Mouse (Mus musculus) kidney, embryonic 15.5 days (tissue): ENCODE results near the gene Dennd1a. TPM values are rescaled to one million over a fixed set of nuclear protein-coding genes. Genes with fewer than 3 reads are reported as not detected.

Experiments used
- ATAC-seq: fragments of 200-750 bp; cut with Nextera tagmentation; replicated peaks from 2 replicates; pipeline ENCODE4 v1.8.0; 2017; ENCODE audit warnings: moderate TSS enrichment; ENCODE audit not compliant: low FRiP score
- H3K27ac ChIP-seq: fragments of 300-500 bp; sonication (generic); 2 replicates; pipeline ENCODE4 v1.5.1; 2015; ENCODE audit warnings: mild to moderate bottlenecking, inconsistent platforms
- H3K27me3 ChIP-seq: fragments of 300-500 bp; sonication (generic); 2 replicates; pipeline ENCODE4 v1.6.1; 2015; ENCODE audit warnings: inconsistent platforms
- H3K36me3 ChIP-seq: fragments of 300-500 bp; sonication (generic); 2 replicates; pipeline ENCODE4 v1.6.1; 2015; ENCODE audit warnings: inconsistent platforms
- H3K4me1 ChIP-seq: fragments of 300-500 bp; sonication (generic); 2 replicates; pipeline ENCODE4 v1.6.1; 2015; ENCODE audit warnings: inconsistent platforms
- H3K4me2 ChIP-seq: fragments of 300-500 bp; sonication (generic); 2 replicates; pipeline ENCODE4 v1.6.1; 2015; ENCODE audit warnings: moderate library complexity, mild to moderate bottlenecking, inconsistent platforms
- H3K4me3 ChIP-seq: fragments of 300-500 bp; sonication (generic); replicated peaks from 2 replicates; pipeline ENCODE4 v1.5.1; 2015; ENCODE audit warnings: mild to moderate bottlenecking, inconsistent platforms
- H3K9ac ChIP-seq: fragments of 300-500 bp; sonication (generic); 2 replicates; pipeline ENCODE4 v1.6.1; 2015; ENCODE audit warnings: mild to moderate bottlenecking, inconsistent platforms
- H3K9me3 ChIP-seq: fragments of 300-500 bp; sonication (generic); replicated peaks from 2 replicates; pipeline ENCODE4 v1.6.1; 2016; ENCODE audit warnings: inconsistent platforms
- WGBS: fragments of 180-500 bp; shearing (Covaris S2); methylation state at CpG from one replicate; pipeline ENCODE4 v1.1.7; 2015; ENCODE audit warnings: mixed read lengths; 5-methylcytosine and 5-hydroxymethylcytosine counted together
- polyA plus RNA-seq: library from polyadenylated mRNA; unstranded; fragments of >200 nt; fragmentation: Nextera tagmentation; extraction: Ambion mirVana; gene quantifications from 2 replicates; pipeline ENCODE4 v1.2.1, GENCODE M21; 2015

Gene Dennd1a
- polyA plus RNA-seq, 1 experiment from 2014 or later = 16.2 TPM

DNA sequence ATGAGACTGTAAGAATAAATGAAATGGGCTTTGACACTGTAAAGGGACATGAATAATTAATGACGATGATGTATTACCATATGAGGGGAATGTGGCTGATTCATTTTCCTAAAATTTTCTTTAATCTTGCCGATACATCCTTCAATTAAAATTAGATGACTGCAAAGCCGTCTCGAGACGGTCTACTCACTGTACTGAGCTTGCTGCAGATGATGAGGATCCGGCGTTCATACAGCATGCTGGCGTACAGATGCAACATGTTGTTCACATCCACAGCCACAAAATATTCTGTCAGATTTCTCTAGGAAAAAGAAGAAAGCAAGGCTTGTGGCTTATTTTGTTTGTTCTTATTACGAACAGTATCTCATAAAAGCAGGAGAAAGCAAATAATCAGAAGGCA, 266.0 kb downstream of the Dennd1a start:
- Histone ChIP-seq H3K9ac (no peak overlapping the region), H3K9me3 (no peaks in the 10 kb centered on the region), H3K27ac (no peak overlapping the region), H3K4me1 (no peaks in the 10 kb centered on the region), H3K27me3 (no peaks in the 10 kb centered on the region), H3K4me2 (no peak overlapping the region), H3K4me3 (no peak overlapping the region), H3K36me3 (no peaks in the 10 kb centered on the region)
- WGBS = 94% methylated on average over 9 of the region's 9 CpGs
- no peak for ATAC-seq

DNA sequence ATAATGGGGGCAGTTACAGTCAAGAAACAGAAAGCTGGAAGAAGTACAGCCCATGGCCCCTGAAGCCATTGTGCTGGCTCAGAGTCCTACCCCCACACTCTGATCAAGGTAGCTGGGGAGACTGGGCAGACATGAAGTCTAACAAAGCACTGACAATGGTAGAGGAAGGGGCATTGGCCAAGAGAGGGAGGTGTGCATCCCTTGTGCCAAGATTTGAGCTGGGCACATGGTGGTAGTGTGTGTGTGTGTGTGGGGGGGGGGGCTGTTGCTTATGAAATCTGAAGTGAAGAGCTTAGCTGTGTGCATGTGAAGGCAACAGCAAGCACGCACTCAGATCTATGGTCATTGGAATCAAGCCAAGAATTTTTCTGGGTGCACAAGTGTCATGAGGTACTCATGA, 272.5 kb downstream of the Dennd1a start:
- Histone ChIP-seq H3K4me1 (peaks cover 4% of the 10 kb centered on the region), H3K4me3 (no peak overlapping the region), H3K27ac (no peak overlapping the region), H3K36me3 (no peaks in the 10 kb centered on the region), H3K9me3 (no peaks in the 10 kb centered on the region), H3K4me2 (no peak overlapping the region), H3K9ac (no peak overlapping the region), H3K27me3 (no peaks in the 10 kb centered on the region)
- ATAC-seq = no peak
- 70% methylated on average over 1 of the region's 1 CpGs for WGBS

DNA sequence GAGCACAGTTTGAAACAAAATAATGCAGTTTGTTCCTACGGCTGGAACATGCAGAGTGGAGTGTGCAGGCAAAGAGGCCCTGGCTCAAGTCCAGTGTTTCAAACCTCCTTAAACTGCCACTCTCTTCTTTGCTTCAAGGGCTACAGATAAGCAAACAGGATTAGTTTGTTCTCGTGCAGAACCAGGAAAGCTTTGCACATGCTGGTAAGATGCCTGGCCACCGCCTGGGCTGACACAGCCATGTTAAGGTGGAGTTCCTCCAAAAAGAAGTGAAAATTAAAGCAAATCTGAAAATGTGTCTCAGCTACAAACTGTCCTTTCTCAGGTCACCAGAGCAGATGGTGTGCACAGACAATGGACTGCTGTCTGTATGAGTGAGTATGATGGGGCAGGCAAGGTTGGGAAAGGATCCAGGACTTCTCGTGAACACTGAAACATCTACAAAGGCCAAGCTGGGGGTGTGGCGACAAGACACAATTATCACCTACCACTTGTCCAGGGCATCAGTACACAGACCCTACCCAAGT, 273.3 kb downstream of the Dennd1a start:
- no peaks in the 10 kb centered on the region for H3K36me3 ChIP-seq
- no peak overlapping the region for H3K4me3 ChIP-seq
- H3K4me2 ChIP-seq = no peak overlapping the region
- H3K9ac ChIP-seq = no peak overlapping the region
- H3K9me3 ChIP-seq = no peaks in the 10 kb centered on the region
- H3K27me3 ChIP-seq = no peaks in the 10 kb centered on the region
- WGBS = 43% methylated on average over 5 of the region's 5 CpGs
- ATAC-seq = 0 out of 2 replicates have a peak, but pooled peaks have one; percentile 46
- peaks cover 4% of the 10 kb centered on the region for H3K4me1 ChIP-seq
- H3K27ac ChIP-seq = peak overlapping the region; percentile 11; the same call in 1 of the 2 replicates

- 76% methylated on average over 1 of the region's 1 CpGs for WGBS
- H3K9ac ChIP-seq = no peak overlapping the region
- no peak overlapping the region for H3K27ac ChIP-seq
- H3K9me3 ChIP-seq = no peaks in the 10 kb centered on the region
- H3K27me3 ChIP-seq = no peaks in the 10 kb centered on the region
- no peak overlapping the region for H3K4me3 ChIP-seq
- H3K36me3 ChIP-seq = no peaks in the 10 kb centered on the region
- no peak overlapping the region for H3K4me2 ChIP-seq
- no peaks in the 10 kb centered on the region for H3K4me1 ChIP-seq
- no peak for ATAC-seq
Measured at GRCm38 (mm10) chr2:38007238-38007637, 280.0 kb downstream of the Dennd1a start.

DNA sequence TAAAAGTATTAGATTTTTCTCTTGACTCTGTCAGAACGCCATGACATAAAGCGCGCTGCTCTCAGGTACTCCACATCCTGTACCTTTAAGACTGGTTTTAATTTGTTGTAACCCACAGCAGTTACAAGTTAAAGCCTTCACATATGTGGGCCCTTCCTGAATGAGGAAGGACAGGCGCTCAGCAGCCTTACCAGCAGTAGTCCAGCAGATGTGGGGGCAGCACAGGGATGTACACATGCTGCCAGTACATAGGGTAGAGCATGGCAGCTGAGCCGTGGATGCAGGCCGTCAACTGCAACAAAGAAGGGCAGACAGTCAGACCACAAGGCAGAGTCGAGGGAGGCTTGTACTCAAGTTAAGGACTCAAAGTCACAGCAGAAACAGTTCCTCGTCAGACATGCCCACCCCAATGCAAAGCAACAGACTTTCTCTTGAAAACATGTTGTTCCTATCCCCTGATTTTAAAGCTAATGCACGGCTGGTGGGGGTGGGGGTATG, 284.0 kb downstream of the Dennd1a start:
- no peak overlapping the region for H3K9ac ChIP-seq
- 87% methylated on average over 9 of the region's 9 CpGs for WGBS

GRCm38 (mm10) chr2:38001004-38001403, 286.2 kb downstream of the Dennd1a start:
- Histone ChIP-seq H3K4me3 (no peak overlapping the region), H3K27ac (no peak overlapping the region), H3K4me2 (no peak overlapping the region), H3K27me3 (no peaks in the 10 kb centered on the region), H3K9me3 (no peaks in the 10 kb centered on the region), H3K36me3 (no peaks in the 10 kb centered on the region), H3K4me1 (no peaks in the 10 kb centered on the region), H3K9ac (no peak overlapping the region)
- WGBS = 89% methylated on average over 1 of the region's 1 CpGs
- ATAC-seq = no peak

More for the DNA sequence above, 284.0 kb downstream of the Dennd1a start:
- Histone ChIP-seq H3K27me3 (no peaks in the 10 kb centered on the region), H3K4me3 (no peak overlapping the region), H3K36me3 (no peaks in the 10 kb centered on the region), H3K4me1 (no peaks in the 10 kb centered on the region), H3K27ac (no peak overlapping the region), H3K4me2 (no peak overlapping the region), H3K9me3 (no peaks in the 10 kb centered on the region)
- ATAC-seq = no peak

DNA sequence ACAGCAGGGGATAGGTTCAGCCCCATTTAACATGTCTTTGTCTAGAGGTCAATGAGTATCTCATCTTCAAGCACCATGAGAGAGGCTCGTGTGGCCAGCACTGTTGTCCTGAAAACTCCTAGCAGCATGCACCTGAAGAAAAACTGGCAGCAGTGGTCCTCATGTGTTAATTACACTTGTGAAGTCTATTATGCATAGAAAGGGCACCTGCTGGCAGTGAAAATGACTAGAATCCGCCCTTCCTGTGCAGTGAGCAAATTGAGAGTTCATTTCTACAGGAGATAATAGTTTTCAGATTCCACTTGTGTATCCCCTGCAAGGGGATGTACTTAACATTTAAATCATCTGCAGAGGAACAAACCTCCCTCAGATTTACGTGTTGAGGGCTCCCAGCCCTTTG, 289.2 kb downstream of the Dennd1a start:
- Histone ChIP-seq H3K27me3 (no peaks in the 10 kb centered on the region), H3K27ac (no peak overlapping the region), H3K4me2 (no peak overlapping the region), H3K4me3 (no peak overlapping the region), H3K9me3 (no peaks in the 10 kb centered on the region), H3K9ac (no peak overlapping the region), H3K4me1 (no peaks in the 10 kb centered on the region), H3K36me3 (no peaks in the 10 kb centered on the region)
- WGBS = 55% methylated on average over 3 of the region's 3 CpGs
- no peak for ATAC-seq

GRCm38 (mm10) chr2:37989091-37989490, 298.1 kb downstream of the Dennd1a start:
- Histone ChIP-seq H3K9me3 (no peaks in the 10 kb centered on the region), H3K36me3 (no peaks in the 10 kb centered on the region), H3K4me1 (0 out of 2 replicates have a peak, but pooled peaks cover 9% of the 10 kb centered on the region), H3K4me2 (no peak overlapping the region), H3K4me3 (no peak overlapping the region), H3K27ac (no peak overlapping the region), H3K9ac (no peak overlapping the region), H3K27me3 (no peaks in the 10 kb centered on the region)
- no peak for ATAC-seq
- 88% methylated on average over 3 of the region's 3 CpGs for WGBS

DNA sequence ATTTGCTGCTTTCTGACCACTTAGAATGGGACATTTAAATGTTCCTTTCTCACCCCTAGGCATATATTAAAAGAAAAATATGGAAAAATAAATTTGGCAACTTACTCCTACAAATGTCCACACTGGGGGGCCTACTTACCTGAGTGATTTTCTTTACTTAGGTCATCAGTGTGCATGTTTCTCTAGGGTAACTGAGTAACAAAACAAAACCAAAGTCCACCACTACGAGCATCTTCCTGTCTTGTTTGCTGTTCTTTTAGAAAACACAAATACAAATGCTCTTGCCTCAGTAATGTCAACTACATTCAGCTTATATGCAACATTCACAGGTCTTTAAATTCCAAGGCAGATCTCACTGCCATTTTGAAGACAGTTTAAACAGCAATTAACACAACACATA, 298.9 kb downstream of the Dennd1a start:
- H3K9ac ChIP-seq = no peak overlapping the region
- H3K4me1 ChIP-seq = 0 out of 2 replicates have a peak, but pooled peaks cover 9% of the 10 kb centered on the region
- H3K27ac ChIP-seq = no peak overlapping the region
- H3K27me3 ChIP-seq = no peaks in the 10 kb centered on the region
- ATAC-seq = no peak
- no peak overlapping the region for H3K4me2 ChIP-seq
- H3K36me3 ChIP-seq = no peaks in the 10 kb centered on the region
- WGBS = 89% methylated on average over 1 of the region's 1 CpGs
- H3K9me3 ChIP-seq = no peaks in the 10 kb centered on the region
- no peak overlapping the region for H3K4me3 ChIP-seq

- no peak overlapping the region for H3K9ac ChIP-seq
- no peaks in the 10 kb centered on the region for H3K27me3 ChIP-seq
- H3K9me3 ChIP-seq = no peaks in the 10 kb centered on the region
- no peak overlapping the region for H3K4me3 ChIP-seq
- no peak overlapping the region for H3K4me2 ChIP-seq
- no peak for ATAC-seq
- 0 out of 2 replicates have a peak overlapping the region, but pooled peaks have one; percentile 41 for H3K27ac ChIP-seq
- H3K4me1 ChIP-seq = peaks cover 13% of the 10 kb centered on the region; the same call in 1 of the 2 replicates
- no peaks in the 10 kb centered on the region for H3K36me3 ChIP-seq
- WGBS = 52% methylated on average over 5 of the region's 5 CpGs
Measured at GRCm38 (mm10) chr2:37985690-37986222, 301.4 kb downstream of the Dennd1a start.

GRCm38 (mm10) chr2:37982714-37983113, 304.5 kb downstream of the Dennd1a start:
- Histone ChIP-seq H3K36me3 (no peaks in the 10 kb centered on the region), H3K4me3 (no peak overlapping the region), H3K9me3 (no peaks in the 10 kb centered on the region), H3K9ac (no peak overlapping the region), H3K27ac (no peak overlapping the region), H3K27me3 (no peaks in the 10 kb centered on the region), H3K4me2 (no peak overlapping the region), H3K4me1 (peaks cover 13% of the 10 kb centered on the region; the same call in 1 of the 2 replicates)
- 74% methylated on average over 1 of the region's 1 CpGs for WGBS
- ATAC-seq = no peak

- 54% methylated on average over 15 of the region's 15 CpGs for WGBS
Measured at GRCm38 (mm10) chr2:37981562-37982403, 305.4 kb downstream of the Dennd1a start.

More at GRCm38 (mm10) chr2:37981562-37982403, 305.4 kb downstream of the Dennd1a start:
- H3K9me3 ChIP-seq = no peaks in the 10 kb centered on the region
- H3K27me3 ChIP-seq = no peaks in the 10 kb centered on the region
- H3K27ac ChIP-seq = no peak overlapping the region
- H3K9ac ChIP-seq = no peak overlapping the region
- H3K4me2 ChIP-seq = no peak overlapping the region
- no peaks in the 10 kb centered on the region for H3K36me3 ChIP-seq
- ATAC-seq = no peak
- peaks cover 13% of the 10 kb centered on the region; the same call in 1 of the 2 replicates for H3K4me1 ChIP-seq
- no peak overlapping the region for H3K4me3 ChIP-seq
